Mouse (Mus musculus): ENCODE measurements around the gene Tmem174.

- TF ChIP-seq CTCF (IDR thresholded peaks at IDR 0.05; ENCODE audit: control insufficient read depth, insufficient read depth, insufficient read length) (no peak), CEBPB (IDR thresholded peaks at IDR 0.05; ENCODE audit: low read depth) (no peak), MAX (IDR thresholded peaks at IDR 0.05) (no peak)
Measured at GRCm38 (mm10) chr13:98590693-98591389, 46.4 kb downstream of the Tmem174 start.
